Mouse (Mus musculus): ENCODE data around the gene Kif9. TPM values are rescaled to one million over a fixed set of nuclear protein-coding genes. Genes with fewer than 3 reads are reported as not detected.

Kif9 gene
- polyA plus RNA-seq, 1 experiment from 2014 or later, result 1.2 TPM

- no peak for ATAC-seq (replicated peaks; ENCODE audit: low FRiP score, low read depth)
- peaks cover 54% of the 10 kb centered on the region for H3K36me3 ChIP-seq (ENCODE audit: insufficient read depth, low read length)
Observed at GRCm38 (mm10) chr9:110548261-110548660, 71.5 kb downstream of the Kif9 start.

GRCm38 (mm10) chr9:110568309-110568708, 91.6 kb downstream of the Kif9 start:
- Histone ChIP-seq H3K27ac (no peak overlapping the region), H3K36me3 (ENCODE audit: insufficient read depth, low read length) (peaks cover 58% of the 10 kb centered on the region), H3K4me3 (replicated peaks; ENCODE audit: low read depth, low read length) (no peak overlapping the region), H3K9me3 (replicated peaks; ENCODE audit: low read length) (no peaks in the 10 kb centered on the region), H3K4me1 (replicated peaks; ENCODE audit: insufficient read depth, low read length) (no peaks in the 10 kb centered on the region), H3K4me2 (ENCODE audit: low read length) (no peak overlapping the region), H3K9ac (ENCODE audit: low read depth, low read length) (no peak overlapping the region), H3K27me3 (ENCODE audit: insufficient read depth, low read length) (no peaks in the 10 kb centered on the region)
- ATAC-seq (replicated peaks; ENCODE audit: low FRiP score, low read depth) (no peak), DNase-seq (ENCODE audit: low spot score) (no peak)
- peak; percentile 42; the same call in 1 of the 2 replicates for TF ChIP-seq CTCF (IDR thresholded peaks at IDR 0.05; ENCODE audit: low read depth)

More at GRCm38 (mm10) chr9:110548261-110548660, 71.5 kb downstream of the Kif9 start:
- WGBS, result 97% methylated on average over 19 of the region's 19 CpGs
- no peak overlapping the region for H3K9ac ChIP-seq (ENCODE audit: low read depth, low read length)
- DNase-seq (ENCODE audit: low spot score), result no peak
- H3K9me3 ChIP-seq (replicated peaks; ENCODE audit: low read length), result no peaks in the 10 kb centered on the region
- H3K27ac ChIP-seq, result no peak overlapping the region
- no peak overlapping the region for H3K4me3 ChIP-seq (replicated peaks; ENCODE audit: low read depth, low read length)
- no peaks in the 10 kb centered on the region for H3K4me1 ChIP-seq (replicated peaks; ENCODE audit: insufficient read depth, low read length)
- TF ChIP-seq CTCF (IDR thresholded peaks at IDR 0.05; ENCODE audit: low read depth), result no peak
- no peaks in the 10 kb centered on the region for H3K27me3 ChIP-seq (ENCODE audit: insufficient read depth, low read length)
- no peak overlapping the region for H3K4me2 ChIP-seq (ENCODE audit: low read length)

Other genes starting within 250 kb of the Kif9 start
- 2.3 and 2.8 TPM in 2 replicates for gene Cspg5, start 233.2 kb upstream of the Kif9 start, polyA plus RNA-seq (2015; fragmentation: Nextera tagmentation; extraction: Ambion mirVana)
- 15.7 and 17.8 TPM in 2 replicates for gene Elp6, start 171.8 kb upstream of the Kif9 start, polyA plus RNA-seq (2015; fragmentation: Nextera tagmentation; extraction: Ambion mirVana)
- 32.1 and 33.4 TPM in 2 replicates for gene Scap, start 143.7 kb upstream of the Kif9 start, polyA plus RNA-seq (2015; fragmentation: Nextera tagmentation; extraction: Ambion mirVana)
- 11.7 and 11.8 TPM in 2 replicates for gene Ptpn23, start 68.7 kb upstream of the Kif9 start, polyA plus RNA-seq (2015; fragmentation: Nextera tagmentation; extraction: Ambion mirVana)
- gene Ngp, start 57.2 kb upstream of the Kif9 start, polyA plus RNA-seq (2015; fragmentation: Nextera tagmentation; extraction: Ambion mirVana), result 3.0 and 3.9 TPM in 2 replicates
- 5.6 and 5.8 TPM in 2 replicates for gene Klhl18, start 264 bp upstream of the Kif9 start, polyA plus RNA-seq (2015; fragmentation: Nextera tagmentation; extraction: Ambion mirVana)
- gene Setd2, start 55.6 kb downstream of the Kif9 start, polyA plus RNA-seq (2015; fragmentation: Nextera tagmentation; extraction: Ambion mirVana), result 23.7 and 24.5 TPM in 2 replicates
- gene Nradd, start 147.5 kb downstream of the Kif9 start, polyA plus RNA-seq (2015; fragmentation: Nextera tagmentation; extraction: Ambion mirVana), result 42.3 and 45.7 TPM in 2 replicates
- 2.9 and 3.9 TPM in 2 replicates for gene Nbeal2, start 177.2 kb downstream of the Kif9 start, polyA plus RNA-seq (2015; fragmentation: Nextera tagmentation; extraction: Ambion mirVana)
- 153 and 154 TPM in 2 replicates for gene Ccdc12, start 179.5 kb downstream of the Kif9 start, polyA plus RNA-seq (2015; fragmentation: Nextera tagmentation; extraction: Ambion mirVana)